Mouse (Mus musculus) olfactory bulb, adult 2 months (tissue): ENCODE results near the gene Gm20422. TPM values are rescaled to one million over a fixed set of nuclear protein-coding genes. Genes with fewer than 3 reads are reported as not detected.

Source experiments
- H3K27ac ChIP-seq: fragments of 200-500 bp; 2 replicates; pipeline ENCODE4 v1.5.1; 2012; ENCODE audit warnings: low read depth, low read length; ENCODE audit not compliant: insufficient read depth
- H3K4me1 ChIP-seq: fragments of 200-500 bp; 2 replicates; pipeline ENCODE4 v1.6.1; 2012; ENCODE audit warnings: low read length; ENCODE audit not compliant: control insufficient read depth, insufficient read depth
- H3K4me3 ChIP-seq: fragments of 200-500 bp; 2 replicates; pipeline ENCODE4 v1.5.1; 2012; ENCODE audit warnings: mild to moderate bottlenecking, low read depth, low read length, moderate library complexity; ENCODE audit not compliant: insufficient read depth
- CTCF ChIP-seq: fragments of 200-500 bp; IDR thresholded peaks from 2 replicates; pipeline ENCODE4 v1.5.1; 2012; ENCODE audit warnings: low read depth, mild to moderate bottlenecking, low read length, moderate library complexity; ENCODE audit not compliant: insufficient read depth
- POLR2A ChIP-seq: fragments of 200-500 bp; IDR thresholded peaks from 2 replicates; pipeline ENCODE4 v1.6.1; 2012; ENCODE audit warnings: mild to moderate bottlenecking, low read depth, low read length, moderate library complexity; ENCODE audit not compliant: insufficient read depth
- WGBS: fragments of 180-500 bp; shearing (Covaris S2); methylation state at CpG from one replicate; pipeline ENCODE4 v1.1.7; 2018; 5-methylcytosine and 5-hydroxymethylcytosine counted together
- polyA plus RNA-seq: library from polyadenylated mRNA; stranded (reverse); fragments of >200 nt; gene quantifications from 2 replicates; pipeline ENCODE4 v1.2.4, GENCODE M21; 2012; ENCODE audit warnings: low replicate concordance; ENCODE audit not compliant: missing spikeins, insufficient read depth, insufficient read length

Gene Gm20422
- polyA plus RNA-seq, 1 experiment = not detected

DNA sequence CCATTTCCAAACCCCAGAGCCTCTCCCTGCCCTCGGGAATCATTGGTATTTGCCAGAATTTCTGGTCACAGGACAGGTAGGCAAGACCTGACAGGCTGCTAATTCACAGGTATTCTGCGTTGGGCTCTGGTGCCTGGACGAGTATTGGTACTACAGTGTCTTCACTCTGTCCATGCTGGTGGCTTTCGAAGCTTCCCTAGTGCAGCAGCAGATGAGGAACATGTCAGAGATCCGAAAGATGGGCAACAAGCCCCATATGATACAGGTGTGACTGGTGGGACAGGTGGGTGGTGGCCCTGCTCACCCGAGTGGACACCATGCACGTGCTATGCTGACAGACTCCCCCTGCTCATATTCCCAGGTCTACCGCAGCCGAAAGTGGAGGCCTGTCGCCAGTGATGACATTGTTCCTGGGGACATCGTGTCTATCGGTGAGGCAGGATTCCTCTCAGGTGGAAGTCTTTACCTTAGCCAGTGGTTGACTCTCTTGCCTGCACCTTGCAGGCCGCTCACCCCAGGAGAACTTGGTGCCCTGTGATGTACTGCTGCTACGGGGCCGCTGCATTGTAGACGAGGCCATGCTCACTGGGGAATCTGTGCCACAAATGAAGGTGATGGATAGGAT, 22.1 kb upstream of the Gm20422 start:
- peaks cover 4% of the 10 kb centered on the region; the same call in 1 of the 2 replicates for H3K4me1 ChIP-seq
- no peak overlapping the region for H3K27ac ChIP-seq
- TF ChIP-seq POLR2A (no peak), CTCF (no peak)
- WGBS = 96% methylated on average over 16 of the region's 16 CpGs
- no peak overlapping the region for H3K4me3 ChIP-seq

DNA sequence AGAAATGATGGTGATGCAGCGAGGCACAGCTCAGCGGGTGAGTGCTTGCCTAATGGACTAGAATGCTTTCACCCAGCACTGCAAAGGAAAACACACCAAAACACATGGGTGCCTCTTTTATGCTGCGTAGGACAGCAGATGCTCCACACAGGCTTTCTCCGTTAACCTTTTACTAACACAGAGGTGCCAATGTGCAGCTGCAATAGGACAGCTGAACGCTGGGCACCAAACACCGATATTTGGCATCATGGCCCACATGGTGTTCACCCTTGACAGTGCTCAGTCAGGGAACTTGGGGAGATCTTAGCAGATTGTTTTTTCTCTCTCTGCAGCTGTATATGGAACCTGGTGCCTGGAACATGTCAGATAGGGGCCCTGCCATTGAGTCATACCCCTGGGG, 20.2 kb upstream of the Gm20422 start:
- Histone ChIP-seq H3K4me1 (peaks cover 7% of the 10 kb centered on the region; the same call in 1 of the 2 replicates), H3K27ac (no peak overlapping the region), H3K4me3 (no peak overlapping the region)
- TF ChIP-seq CTCF (no peak), POLR2A (no peak)
- 92% methylated on average over 6 of the region's 6 CpGs for WGBS

DNA sequence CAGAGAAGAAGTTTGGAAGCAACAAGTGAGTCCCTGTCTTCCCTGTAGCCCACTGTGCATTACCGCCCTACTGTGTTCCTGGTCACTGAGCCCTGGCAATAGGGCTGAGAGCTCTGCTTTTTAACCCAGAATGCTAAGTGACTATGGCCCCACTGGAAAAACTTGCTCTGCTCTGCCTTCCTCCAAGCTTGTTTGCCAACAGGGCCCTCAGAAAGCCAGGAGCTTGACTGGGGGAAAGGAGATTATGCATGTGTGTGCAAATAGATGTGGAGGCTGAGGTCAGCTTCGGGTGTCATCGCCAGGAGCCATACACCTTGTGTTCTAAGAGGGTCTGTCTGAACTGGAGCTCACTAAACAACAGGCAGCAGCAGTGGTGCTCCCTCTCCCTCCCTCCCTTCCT, 19.4 kb upstream of the Gm20422 start:
- Histone ChIP-seq H3K27ac (no peak overlapping the region), H3K4me1 (peaks cover 7% of the 10 kb centered on the region; the same call in 1 of the 2 replicates), H3K4me3 (no peak overlapping the region)
- TF ChIP-seq POLR2A (no peak), CTCF (no peak)
- 90% methylated on average over 3 of the region's 3 CpGs for WGBS

DNA sequence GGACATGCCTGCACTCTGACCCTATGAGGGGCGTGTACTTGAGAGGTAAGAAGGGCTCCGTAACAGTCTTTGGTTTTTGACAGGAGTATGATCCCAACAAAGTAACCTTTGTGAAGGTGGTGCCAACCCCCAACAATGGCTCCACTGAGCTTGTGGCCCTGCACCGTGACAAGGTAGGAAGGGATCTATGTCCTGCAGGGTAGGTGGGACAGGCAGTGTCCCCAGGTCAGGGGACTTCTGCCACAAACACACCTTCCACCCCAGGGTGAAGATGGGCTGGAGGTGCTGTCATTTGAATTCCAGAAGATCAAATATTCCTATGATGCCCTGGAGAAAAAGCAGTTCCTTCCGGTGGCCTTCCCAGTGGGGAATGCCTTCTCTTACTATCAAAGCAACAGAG, 19.0 kb upstream of the Gm20422 start:
- WGBS = 92% methylated on average over 4 of the region's 4 CpGs
- H3K4me1 ChIP-seq = peaks cover 7% of the 10 kb centered on the region; the same call in 1 of the 2 replicates
- no peak for TF ChIP-seq POLR2A
- no peak for TF ChIP-seq CTCF
- H3K27ac ChIP-seq = no peak overlapping the region
- no peak overlapping the region for H3K4me3 ChIP-seq

DNA sequence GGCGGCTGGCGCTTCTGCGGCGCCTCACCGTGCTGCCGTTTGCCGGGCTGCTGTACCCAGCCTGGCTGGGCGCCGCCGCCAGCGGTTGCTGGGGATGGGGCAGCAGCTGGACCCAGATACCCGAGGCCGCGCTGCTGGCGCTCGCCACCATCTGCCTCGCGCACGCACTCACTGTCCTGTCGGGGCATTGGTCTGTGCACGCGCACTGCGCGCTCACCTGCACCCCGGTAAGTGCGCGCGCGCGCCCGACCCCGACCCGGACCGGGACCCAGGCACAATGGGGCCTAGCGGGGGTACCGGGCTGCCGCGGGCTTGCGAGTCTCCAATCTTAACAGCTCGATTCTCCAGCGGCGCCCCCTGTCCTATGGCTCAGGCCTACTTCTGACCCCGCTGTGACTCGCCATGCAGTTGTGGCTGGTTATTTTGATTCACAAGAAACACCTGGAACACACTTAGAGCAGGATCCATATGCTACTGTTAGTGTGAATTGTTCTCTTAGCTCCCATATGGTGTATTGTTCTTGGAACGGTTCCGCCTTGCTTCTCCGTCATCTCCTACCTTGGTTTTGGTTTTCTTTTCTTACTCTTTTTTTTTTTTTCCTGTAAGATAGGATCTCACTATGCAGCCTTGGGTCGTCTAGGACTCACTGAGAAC, 16.9 kb upstream of the Gm20422 start:
- TF ChIP-seq CTCF = no peak
- no peak for TF ChIP-seq POLR2A
- Histone ChIP-seq H3K4me1 (peaks cover 7% of the 10 kb centered on the region; the same call in 1 of the 2 replicates), H3K27ac (0 out of 2 replicates have a peak overlapping the region, but pooled peaks have one; percentile 42), H3K4me3 (peak overlapping the region; percentile 99)
- under 1% methylated on average over 48 of the region's 48 CpGs for WGBS

DNA sequence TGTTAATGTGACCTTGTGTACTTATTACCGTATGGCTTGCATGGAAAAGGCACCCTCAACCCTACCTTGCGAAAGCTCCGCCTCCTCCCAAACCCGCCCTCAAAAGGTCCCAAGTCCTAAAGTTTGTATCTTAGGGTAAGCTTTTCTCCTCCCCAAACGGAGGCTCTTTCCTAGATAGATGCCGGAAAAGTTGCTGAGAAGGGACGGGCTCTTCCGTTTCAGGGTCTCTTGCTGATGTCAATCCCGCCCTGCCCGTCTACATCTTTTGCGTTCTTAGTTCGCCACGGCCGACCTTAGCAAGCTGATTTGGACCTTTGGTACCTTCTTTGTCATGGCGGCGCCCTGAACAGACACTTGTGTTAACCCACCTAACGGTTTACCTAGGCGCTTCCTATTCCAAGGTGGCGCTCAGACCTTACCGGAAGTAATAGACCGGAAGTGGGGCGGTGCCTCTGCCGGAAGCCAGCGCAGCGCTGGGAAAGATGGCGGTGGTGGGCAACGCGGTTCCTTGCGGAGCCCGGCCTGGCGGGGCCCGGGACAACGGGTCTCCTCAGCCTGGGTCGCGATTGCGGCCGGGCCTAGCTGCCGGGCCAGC, 16.2 kb upstream of the Gm20422 start, which contains the start of the genes Atp13a1 and Zfp866:
Gene Atp13a1, plus strand, starts transcription at position 391 of the 595 bp plus-strand sequence.
Gene Zfp866, minus strand, starts transcription at position 406 of the 595 bp plus-strand sequence.
- Histone ChIP-seq H3K27ac (peak within 1 kb of the TSS; percentile 76; the same call in 1 of the 2 replicates), H3K4me1 (peaks cover 7% of the 10 kb centered on the region; the same call in 1 of the 2 replicates), H3K4me3 (peak within 1 kb of the TSS; percentile 99)
- under 1% methylated on average over 38 of the region's 38 CpGs for WGBS
- TF ChIP-seq POLR2A = peak; percentile 76
- no peak for TF ChIP-seq CTCF

DNA sequence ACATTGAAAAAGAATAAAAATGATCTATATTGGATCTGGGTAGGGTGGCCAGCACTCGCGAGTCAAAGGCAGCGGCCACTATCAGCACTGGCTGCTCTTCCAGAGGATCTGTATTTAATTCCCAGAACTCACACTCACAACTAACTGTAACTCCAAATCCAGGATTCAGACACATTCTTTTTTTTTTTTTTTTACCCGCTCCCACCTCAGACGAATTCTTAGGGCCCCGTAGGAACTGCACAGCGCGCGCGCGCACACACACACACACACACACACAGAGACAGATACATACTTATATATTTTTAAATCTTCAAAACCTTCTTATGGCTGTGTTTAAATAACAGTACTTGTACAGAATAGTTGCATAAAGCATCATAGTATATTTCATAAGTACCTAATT, 15.7 kb upstream of the Gm20422 start:
- TF ChIP-seq CTCF = no peak
- no peak for TF ChIP-seq POLR2A
- peaks cover 7% of the 10 kb centered on the region; the same call in 1 of the 2 replicates for H3K4me1 ChIP-seq
- WGBS = 25% methylated on average over 11 of the region's 11 CpGs
- H3K4me3 ChIP-seq = peak overlapping the region; percentile 99
- H3K27ac ChIP-seq = no peak overlapping the region

DNA sequence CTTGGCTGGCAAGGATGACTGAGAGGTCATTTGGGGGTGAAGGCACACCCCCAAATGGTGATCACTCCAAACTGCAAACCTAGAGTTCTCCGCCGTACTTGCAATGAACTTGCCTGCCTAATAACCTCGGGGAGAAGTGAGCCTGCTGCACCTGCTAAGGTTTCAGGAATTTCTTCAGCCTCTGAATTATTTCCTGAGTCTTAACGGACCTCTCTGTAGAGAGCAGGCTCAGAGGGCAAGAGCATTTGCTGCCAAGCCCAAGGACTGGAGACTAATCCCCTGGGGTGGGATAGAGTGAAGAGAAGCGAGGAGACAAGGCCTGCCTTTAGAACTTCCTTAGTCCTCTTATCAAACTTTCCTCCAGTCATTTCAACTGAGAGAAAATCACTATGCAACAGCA, 15.0 kb upstream of the Gm20422 start:
- Histone ChIP-seq H3K4me1 (peaks cover 7% of the 10 kb centered on the region; the same call in 1 of the 2 replicates), H3K27ac (no peak overlapping the region), H3K4me3 (no peak overlapping the region)
- 63% methylated on average over 5 of the region's 5 CpGs for WGBS
- TF ChIP-seq POLR2A (no peak), CTCF (no peak)

DNA sequence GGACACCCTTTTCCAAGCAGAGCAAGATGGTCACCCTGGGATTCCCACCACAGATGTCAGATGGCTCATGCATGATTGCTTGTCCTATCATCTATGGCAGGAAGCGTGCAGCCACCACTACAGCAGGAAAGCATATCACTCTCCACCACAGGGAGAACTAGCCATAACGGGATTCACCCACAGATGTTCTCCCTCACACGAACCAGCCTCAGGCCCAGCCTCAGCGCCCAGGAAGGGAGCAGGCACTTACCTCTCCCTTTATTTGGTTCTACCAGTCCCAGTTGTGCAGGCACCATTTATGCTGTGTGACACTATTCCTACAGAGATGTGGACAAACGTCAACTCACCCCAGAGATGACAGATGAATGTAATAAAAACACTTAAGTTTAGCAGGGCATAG, 14.4 kb upstream of the Gm20422 start:
- Histone ChIP-seq H3K4me3 (no peak overlapping the region), H3K4me1 (peaks cover 7% of the 10 kb centered on the region; the same call in 1 of the 2 replicates), H3K27ac (no peak overlapping the region)
- TF ChIP-seq POLR2A (no peak), CTCF (no peak)
- WGBS = 92% methylated on average over 5 of the region's 5 CpGs
